Mouse (Mus musculus): ENCODE results near the gene Gm20431. TPM values are rescaled to one million over a fixed set of nuclear protein-coding genes. Genes with fewer than 3 reads are reported as not detected.

The Gm20431 gene
- total RNA-seq, 2 experiments from 2014 or later, result 30.8 to 32.7 TPM

DNA sequence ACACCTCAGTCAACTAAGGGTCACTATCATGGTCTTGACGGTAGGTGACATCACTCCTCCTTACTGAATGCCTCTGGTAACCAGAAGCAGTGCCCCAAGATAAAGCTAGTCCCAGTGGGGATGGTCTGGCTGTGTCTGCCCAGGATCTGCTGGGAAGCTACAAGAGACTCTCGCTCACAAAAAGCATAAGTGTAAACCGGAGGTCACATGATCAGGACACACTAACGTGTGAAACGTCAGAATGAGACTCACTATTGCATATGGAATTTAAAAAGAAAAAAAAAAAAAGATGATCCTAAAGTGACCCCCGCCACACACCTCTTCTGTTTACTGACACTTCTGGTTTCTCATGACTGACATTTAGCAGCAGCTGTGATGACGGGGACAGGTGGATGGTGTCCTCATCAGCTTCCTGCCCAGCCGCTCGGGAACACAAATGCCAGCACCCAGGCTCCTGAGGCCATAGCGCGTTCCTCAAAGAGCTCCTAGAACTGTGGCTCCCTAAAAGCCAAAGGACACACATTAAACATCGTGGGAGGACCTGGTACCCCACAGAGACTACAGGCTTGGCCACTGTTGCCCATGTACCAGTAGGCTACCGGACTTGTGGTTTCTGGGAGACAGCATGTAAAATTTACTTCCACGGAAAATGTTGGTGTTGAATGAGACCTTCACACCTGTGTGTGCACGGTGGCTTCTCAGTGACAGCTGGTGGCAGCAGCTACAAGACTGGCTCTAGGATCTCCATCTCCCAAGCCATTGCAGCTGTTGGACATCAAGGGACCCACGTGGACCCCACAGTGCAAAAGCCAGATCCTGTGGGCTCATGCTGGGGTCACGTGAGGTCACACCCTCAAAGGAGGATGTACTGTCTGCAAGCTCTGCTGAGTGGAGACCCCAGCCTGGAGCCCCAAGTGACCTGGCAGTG is 55.2 kb downstream of the Gm20431 start:
- intact Hi-C loops (cut with DNase I), result loop anchor here (5.0 kb wide), 1 partner anchor 69 kb away; the partner anchor contains the start of gene Snai1
- DNase-seq, result no peak

DNA sequence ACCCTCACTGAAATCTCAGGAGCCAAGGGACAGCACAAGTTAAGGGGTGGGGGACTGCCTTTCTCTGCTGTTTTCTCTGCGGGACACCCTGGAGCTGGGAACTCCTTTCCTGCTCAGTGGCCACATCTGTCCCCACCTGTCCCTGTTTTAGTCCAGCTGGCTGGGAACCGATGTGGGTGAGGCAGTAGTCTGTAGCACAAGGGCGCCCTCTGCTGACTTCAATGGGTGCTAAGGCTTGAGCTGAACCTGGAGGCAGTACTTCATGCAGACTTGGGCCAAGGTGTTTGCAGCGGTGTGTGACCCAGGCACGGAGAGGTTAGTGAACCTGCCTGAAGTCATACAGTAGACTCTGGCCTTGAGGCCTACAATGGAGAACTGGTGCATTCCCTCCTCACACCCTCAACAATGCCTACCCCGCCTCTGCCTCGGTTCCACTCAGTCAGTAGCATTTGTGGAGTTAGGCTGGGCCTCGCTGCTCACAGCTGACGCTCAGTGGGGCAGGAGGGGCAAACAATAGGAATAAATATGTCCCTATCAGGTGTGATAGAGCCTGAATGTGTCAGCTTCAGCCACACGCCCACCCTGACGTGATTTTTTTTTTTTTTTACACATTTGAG is 56.0 kb downstream of the Gm20431 start:
- intact Hi-C loops (cut with DNase I), result loop anchor here (5.0 kb wide), 1 partner anchor 68 kb away; the partner anchor contains the start of gene Snai1
- peak; percentile 89 for DNase-seq

DNA sequence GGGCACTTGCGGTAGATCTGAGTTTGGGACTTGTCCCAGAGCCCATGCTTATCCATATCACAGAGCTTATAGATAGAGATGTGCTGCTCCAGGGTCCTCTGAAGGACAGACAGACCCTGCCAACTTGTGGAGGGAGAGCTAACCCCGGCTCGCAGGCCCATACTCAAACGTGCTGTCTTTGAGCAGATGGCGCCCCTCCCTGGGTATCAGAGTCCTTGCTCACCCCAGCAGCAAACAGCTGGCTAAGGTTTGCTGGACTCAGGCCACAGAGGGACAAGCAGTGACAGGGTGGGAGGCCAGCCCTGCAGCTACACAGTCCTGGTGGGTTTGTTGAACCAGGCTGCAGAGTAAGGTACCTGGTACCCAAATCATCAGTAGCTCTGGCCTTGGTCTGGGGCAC is 58.3 kb downstream of the Gm20431 start:
- no peak for DNase-seq
- intact Hi-C loops (cut with DNase I), result loop anchor here (5.0 kb wide), 1 partner anchor 56 kb away; no protein-coding TSS in a partner anchor

DNA sequence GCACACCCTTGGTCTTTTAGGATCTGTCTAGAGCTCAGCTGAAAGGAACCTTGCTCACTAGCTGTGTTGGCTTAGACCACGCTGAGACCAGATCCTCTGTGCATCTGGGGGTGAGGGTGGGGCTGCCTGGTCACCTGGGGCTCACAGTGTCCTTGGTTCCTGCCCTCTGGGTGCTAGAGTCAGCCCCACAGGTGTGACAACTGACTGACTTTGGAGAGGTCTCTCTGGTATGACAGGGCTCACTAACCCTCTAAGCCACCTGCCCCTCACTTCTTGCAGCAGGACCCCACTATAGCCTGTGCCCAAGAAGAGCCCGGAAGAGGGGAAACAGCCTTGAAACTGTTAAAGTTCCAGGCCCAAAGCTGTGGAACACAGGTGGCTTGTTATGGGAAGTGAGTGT is 58.9 kb downstream of the Gm20431 start:
- no peak for DNase-seq
- intact Hi-C loops (cut with DNase I), result loop anchor here (5.0 kb wide), 1 partner anchor 55 kb away; no protein-coding TSS in a partner anchor

DNA sequence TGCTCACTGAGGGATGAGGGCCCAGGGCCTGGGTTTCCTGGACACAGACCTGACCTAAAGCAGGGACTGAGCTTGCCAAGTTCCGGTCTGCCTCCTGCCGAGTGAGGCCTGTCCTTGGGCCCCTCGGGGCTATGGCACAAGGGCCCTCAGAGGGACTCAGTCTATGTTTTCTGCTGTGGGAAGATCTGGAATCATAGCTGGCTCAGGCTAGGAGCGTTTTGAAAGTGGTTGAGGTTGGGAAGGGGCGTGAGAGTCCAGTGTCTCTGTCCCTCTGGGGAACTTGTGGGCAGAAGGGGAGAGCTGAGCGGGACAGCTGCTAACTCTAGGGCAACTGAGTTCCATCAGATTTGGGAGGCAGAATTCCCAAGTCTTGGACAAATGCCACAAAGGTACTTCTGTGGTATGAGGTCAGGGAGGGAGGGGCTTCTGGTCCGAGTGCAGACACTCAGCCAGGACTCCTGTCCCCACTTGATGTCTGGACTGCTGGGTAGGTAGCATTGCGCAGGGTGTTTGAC is 60.8 kb downstream of the Gm20431 start:
- intact Hi-C loops (cut with DNase I), result loop anchor here (5.0 kb wide), 1 partner anchor 53 kb away; no protein-coding TSS in a partner anchor
- no peak for DNase-seq

DNA sequence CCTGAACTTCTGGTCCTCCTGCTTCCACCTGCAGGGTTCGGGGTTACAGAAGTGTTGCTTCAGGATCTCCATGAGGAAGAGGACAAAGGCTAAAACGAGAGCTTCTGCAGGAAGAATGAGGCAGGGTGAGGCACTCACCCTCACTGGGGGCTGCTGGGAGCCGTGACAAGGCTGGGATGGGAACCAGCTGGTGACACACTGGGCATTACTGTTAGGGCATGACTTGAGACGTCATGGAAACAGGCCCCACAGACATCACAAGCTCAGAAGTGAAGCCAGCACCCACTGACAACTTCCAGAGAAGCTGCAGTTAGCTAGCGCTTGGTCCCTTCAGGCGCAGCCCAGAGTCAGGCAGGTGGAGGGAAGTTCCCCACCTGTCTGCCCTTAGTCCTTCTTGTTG is 61.4 kb downstream of the Gm20431 start:
- no peak for DNase-seq
- intact Hi-C loops (cut with DNase I), result loop anchor here (5.0 kb wide), 1 partner anchor 53 kb away; no protein-coding TSS in a partner anchor

DNA sequence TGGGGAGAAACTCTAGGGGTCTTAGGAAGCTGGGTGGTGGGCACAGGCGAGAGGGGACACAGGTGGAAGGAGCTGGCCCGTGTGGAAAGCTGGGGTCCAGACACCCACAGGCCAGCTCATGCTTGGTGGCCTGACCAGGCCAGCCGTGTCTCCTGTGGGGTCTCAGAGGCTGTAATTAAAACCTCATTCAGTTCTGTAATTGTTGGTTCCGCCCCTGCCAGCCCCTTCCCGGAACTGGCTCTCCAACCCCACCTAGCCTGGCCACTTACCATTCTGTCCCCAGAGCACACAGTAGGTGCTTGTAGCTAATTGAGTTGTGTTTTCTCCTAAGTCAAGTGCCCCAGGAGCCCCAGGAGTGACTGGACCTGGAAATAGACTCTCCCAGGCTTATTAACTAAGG is 62.1 kb downstream of the Gm20431 start:
- DNase-seq, result no peak
- intact Hi-C loops (cut with DNase I), result no loop called here

- peak; percentile 46 for DNase-seq
These were observed 63.7 kb downstream of the Gm20431 start for GRCm38 (mm10) chr2:167597492-167598186.

DNA sequence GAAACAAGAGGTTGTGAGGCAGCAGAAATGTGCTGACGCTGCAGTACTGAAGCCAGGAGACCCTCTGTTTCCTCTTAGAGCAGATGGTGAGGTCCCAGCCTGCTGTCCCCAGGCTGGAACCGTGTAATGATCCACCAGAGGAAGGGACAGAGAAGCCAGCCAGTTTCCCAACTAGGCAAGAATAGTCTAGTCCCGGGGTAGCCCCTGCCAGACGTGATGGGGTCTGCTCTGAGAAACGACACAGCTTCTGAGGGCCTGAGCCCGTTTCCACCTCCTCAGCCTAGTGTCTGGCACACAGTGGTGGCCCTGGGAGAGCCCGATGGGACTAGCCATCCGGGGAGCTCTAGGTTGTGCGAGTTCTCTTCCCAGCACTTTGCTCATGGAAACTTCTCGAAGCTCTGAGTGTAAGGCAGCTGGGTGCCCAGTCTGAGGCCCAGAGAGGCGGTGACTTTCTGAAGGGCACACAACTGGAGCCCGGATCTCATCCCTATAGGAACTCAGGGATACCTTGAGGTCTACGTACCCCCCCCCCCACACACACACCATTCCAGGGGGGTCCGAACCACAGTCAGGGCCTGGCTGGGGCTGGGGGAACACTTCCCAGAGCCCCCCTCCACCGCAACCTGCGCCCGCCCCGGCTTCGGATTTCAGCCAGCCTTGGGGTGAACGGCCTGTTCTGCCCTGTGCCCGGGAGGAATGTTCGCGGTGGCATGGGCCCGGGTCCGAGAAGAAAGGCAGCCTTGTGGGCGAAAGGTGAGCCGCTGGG is 64.4 kb downstream of the Gm20431 start:
- DNase-seq, result peak; percentile 42
- intact Hi-C loops (cut with DNase I), result no loop called here

More at GRCm38 (mm10) chr2:167597492-167598186, 63.7 kb downstream of the Gm20431 start:
- intact Hi-C loops (cut with DNase I), result no loop called here

- intact Hi-C loops (cut with DNase I), result no loop called here
- no peak for DNase-seq
These were observed 65.0 kb downstream of the Gm20431 start for GRCm38 (mm10) chr2:167596262-167596661.

DNA sequence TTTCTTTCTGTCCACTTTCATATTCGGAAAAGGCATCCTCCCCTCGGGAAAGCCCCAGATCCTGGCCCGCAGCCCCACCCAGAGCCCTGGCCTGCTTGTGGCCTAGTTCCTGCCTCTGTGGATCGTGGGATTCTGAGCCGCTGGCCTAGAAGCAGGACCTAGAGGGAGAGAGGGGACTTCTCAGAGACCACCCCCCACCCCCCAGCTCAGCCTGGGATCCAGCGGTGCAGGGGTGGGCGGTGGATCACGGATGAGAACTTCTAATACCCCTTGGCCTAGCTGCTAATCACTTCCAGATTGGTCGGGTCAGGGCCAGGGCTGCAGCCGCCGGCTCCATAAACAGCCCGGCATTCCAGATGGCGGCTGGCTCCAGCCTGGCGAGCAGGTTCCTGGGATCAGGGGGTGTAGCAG is 65.5 kb downstream of the Gm20431 start:
- DNase-seq, result peak; percentile 75
- intact Hi-C loops (cut with DNase I), result no loop called here

DNA sequence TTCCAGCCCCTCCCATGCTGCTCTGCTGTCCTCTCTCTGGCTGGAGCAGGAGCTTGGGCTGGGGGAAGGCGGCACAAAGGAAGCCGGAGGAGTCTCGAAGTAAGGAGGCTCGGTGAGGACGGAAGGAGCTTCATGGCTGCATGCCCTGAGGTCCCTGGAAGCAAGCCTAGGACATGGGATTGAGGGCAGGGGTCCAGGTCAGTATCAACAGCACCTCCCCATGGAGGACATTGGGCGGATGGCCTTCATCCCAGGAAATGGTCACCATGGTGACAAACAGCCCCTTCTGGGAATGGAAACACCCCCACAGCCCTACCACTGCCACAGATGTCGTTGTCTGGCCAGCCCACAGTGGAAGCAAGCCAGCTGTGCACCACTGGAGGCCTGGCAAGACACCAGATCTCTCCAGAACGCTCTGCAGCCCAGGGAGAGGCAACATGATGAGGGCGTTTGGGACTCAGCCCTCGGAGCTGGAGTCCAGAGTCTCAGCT is 66.8 kb downstream of the Gm20431 start:
- intact Hi-C loops (cut with DNase I), result no loop called here
- peak; percentile 80 for DNase-seq

DNA sequence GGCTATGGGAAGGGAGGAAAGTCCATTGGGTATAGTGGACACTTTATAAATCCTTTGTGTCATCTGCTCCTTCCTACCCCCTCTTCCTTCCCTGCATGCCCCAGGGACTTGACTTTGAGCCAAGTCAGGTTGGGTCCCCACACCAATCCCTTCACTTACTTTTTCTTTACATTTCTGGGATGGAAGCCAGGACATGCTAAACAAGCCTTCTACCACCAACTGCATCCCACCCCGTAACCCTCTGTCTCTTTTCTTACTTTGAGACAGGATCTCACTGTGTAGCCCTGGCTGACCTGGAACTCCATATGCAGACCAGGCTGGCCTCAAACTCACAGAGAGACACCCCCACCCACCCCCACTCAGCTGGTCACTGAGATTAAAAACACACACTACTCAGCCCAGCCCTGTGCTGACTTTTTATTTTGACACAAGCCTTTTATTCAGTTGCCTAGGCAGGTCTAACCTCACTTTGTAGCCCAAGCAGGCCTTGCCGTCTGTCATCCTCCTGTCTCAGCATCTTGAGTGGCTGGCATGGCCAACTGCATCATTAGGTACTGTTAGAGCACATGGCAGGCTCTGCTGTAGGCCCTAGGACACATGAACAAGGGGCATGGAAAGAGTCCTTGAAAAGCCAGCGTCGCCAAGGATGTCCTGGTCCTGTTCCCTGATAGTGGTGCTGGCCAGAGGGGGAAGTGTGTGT is 67.6 kb downstream of the Gm20431 start:
- intact Hi-C loops (cut with DNase I), result no loop called here
- DNase-seq, result no peak

- intact Hi-C loops (cut with DNase I), result no loop called here
- no peak for DNase-seq
These were observed 72.3 kb downstream of the Gm20431 start for GRCm38 (mm10) chr2:167588774-167589577.

GRCm38 (mm10) chr2:167586976-167587375 is 74.3 kb downstream of the Gm20431 start:
- DNase-seq, result peak; percentile 46
- intact Hi-C loops (cut with DNase I), result no loop called here

DNA sequence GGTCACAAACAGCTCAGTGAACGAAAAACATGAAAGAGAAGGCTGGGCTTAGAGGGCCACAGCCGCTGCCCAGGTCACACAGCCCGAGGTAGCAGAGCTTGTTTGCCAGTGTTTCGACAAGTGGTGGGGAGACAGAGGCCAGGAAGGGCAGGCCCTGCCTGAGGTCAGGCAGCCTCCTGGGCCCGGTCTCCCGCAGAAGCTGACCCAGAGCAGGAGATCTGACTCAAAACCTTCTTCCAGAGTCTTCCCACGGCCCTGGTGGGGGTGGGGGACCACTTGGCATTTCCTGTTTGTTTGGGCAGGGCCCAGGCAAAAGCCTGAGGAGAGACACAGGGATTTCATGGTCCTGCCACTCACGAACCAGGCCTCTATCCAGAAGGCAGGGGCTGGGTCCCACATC is 75.3 kb downstream of the Gm20431 start:
- no peak for DNase-seq

DNA sequence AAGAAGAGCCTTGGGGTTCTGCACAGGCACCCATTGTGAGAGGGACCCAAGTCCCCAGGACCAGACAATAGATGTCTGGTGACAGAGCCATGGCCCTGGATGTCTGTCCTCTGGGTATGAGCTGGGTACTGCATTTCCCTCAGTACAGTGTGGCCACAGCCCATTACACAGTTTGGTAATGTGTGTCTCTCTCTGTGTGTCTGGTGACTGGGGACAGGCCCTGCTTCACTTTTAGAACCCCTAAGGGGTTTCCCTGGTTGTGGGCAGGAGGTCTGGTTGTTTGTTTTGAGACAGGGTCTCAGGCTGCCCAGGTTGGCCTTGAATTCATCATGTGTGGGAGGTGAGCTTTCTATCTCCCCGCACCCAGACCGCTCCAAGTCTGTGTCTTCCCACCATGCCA is 76.0 kb downstream of the Gm20431 start:
- DNase-seq, result no peak
- intact Hi-C loops (cut with DNase I), result no loop called here

More for the DNA sequence above, 75.3 kb downstream of the Gm20431 start:
- intact Hi-C loops (cut with DNase I), result no loop called here
